Mouse (Mus musculus): ENCODE results near the gene D17Wsu92e.
A peak's percentile ranks its signal among the peaks of the same experiment; 100 is the strongest.

Gene D17Wsu92e

DNA sequence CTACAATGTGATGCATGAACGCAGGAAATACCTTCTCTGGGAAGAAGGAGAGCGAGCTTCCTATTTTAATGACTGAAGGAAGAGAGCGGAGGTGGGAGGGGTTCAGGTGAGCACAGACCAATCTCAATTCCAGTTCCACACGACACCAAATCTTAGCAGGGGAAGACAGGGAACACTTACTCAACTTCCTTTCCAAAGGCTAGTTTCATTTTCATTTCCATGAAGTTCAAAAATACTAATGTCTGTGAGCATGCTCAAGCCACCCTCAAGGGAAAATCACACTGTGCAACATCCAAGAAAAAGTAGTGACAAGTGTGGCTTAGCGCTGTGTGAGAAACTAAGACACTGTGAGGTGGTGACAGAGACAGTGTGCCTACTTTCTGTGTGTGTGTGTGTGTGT lies 30.4 kb downstream of the D17Wsu92e start:
- no peak for DNase-seq (ENCODE audit: low spot score)

DNA sequence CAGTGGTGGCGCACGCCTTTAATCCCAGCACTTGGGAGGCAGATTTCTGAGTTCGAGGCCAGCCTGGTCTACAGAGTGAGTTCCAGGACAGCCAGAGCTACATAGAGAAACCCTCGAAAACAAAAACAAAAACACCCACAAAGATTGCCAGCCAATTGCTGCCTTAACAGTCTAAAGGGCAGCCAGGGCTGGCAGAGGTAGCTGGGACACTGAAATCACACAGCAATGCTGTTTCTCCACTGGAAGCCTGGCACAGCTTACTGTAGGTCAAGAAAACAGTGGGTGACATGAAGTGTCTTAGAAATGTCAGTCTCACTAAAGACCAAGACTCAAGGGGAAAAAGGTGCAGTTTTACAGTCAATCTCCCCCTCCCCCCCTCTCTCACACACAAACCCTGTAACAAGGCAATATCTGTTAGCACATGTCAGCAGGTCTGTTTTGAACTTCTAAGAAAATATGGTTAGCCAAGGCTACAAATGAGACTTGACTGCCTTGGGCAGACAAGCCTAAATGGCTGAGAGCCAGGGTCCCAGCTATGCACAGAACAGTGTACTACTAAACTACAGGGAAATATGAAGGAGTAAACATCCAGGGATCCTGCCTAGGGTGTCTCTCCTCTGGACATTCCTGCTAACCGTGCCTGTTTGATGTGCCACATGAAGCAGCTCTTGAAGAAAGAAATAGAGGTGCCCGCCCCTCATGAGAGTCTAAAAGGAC lies 31.8 kb downstream of the D17Wsu92e start:
- DNase-seq (ENCODE audit: low spot score), result no peak

DNA sequence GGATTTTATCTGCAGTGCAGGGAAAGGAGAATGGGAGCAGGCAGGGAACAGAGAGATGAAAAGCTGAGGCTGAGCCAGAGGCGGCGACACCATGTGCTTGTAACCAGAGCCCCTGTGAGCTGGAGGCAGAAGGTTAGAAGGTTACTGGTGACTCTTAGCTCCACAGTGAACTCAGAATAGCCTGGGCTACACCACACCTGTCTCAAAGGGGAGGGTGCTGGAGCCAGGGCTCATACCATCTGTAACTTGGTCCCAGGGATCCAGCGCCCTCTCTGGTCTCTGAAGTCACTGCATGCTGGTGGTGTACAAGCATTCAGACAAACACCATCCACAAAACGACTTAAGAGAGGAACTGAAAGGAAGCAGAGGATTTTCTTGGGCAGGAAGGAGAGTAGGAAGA lies 36.9 kb downstream of the D17Wsu92e start:
- no peak for DNase-seq (ENCODE audit: low spot score)

DNA sequence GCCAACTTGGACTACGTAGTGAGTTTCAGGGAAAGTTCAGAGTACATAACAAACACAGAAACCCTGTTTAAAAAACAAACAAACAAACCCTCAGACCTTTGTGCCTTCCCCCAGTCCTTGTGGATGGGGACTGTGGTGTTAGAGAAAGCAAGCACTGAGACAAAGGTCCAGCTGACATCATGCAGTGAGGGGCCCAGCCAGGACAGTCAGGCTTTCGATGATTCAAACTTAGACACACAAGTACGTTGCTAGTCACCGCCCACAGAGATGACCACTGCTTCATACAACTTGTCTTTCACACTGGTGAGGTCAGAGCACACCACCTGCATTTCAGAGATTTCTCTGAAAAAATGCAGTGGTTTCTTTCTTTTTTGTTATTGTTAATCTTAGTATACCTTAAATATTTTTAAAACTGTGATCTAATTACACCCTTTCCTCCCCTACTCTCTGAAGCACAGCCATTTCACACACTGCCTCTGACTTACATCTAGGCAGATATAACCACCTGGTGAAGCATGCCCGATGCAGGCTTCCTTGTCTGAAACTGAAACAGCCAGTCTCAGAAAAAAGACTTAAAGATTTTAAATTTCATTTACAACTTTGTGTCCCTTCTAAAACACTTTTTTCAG lies 39.3 kb downstream of the D17Wsu92e start:
- no peak for DNase-seq (ENCODE audit: low spot score)

DNA sequence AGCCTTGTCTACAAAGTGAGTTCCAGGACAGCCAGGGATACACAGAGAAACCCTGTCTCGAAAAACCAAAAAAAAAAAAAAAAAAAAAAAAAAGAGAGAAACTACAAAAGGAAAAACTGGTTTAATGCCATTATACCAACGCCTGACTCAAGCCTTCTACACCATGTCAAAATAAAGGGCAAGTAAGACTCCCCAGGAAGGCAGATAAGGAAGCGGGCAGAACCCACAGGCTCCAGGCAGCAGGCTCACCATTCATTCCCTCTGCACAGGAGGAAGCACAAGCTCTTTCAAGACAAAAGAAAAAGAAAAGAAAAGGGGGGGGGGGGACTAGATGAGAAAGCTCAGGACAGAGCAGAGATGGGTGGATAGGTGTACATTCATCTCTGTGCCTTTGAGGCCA lies 40.7 kb downstream of the D17Wsu92e start:
- DNase-seq (ENCODE audit: low spot score), result no peak

DNA sequence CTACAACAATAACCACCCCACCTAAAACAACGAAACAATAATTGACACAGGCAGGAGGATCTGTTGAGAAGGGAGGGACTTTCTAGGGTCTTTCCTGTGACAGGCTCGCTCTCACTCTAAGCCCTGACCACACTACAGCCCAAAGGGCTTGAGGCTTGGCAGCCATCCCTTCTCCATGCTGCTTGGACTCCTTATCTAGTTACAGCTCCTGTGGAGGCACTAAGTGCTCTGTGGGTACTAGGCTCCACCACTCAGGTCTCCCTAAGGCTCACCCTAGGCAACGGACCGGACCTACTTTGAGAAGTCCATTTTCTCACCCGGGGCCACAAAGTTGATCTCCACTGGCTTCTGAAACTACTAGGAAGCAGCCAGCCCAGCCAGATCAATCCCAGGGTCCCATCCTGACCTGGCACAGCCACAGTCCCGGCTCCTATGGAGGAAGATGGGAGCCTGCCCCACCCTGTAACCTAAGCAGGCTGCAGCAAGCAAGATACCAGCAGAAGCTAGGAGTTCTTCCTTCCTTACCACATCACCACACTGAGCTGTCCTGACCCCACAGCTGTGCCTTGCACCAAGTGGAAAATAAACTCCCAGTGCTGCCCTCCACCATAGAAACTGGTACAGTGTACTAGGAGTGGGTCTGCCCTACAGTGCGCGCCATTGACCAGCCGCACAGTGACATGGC lies 41.6 kb downstream of the D17Wsu92e start:
- no peak for DNase-seq (ENCODE audit: low spot score)

DNA sequence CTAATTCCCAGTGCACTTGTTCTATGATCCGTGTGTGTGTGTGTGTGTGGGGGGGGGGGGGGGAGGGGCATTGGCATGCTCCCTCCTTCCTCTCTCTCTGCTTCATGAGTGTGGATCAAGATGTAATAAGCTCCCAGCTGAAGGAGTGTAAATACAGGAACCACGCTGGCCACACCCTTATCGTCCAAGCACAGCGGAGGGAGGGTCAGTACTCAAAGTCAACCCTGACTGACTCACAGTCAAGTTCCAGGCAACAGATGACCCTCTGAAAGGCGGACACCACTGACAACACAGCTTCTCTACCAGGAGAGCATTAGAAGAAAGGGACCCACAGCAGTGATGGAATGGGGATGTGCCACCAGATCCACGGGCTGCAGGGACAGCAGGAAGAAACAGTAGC lies 42.6 kb downstream of the D17Wsu92e start:
- no peak for DNase-seq (ENCODE audit: low spot score)

DNA sequence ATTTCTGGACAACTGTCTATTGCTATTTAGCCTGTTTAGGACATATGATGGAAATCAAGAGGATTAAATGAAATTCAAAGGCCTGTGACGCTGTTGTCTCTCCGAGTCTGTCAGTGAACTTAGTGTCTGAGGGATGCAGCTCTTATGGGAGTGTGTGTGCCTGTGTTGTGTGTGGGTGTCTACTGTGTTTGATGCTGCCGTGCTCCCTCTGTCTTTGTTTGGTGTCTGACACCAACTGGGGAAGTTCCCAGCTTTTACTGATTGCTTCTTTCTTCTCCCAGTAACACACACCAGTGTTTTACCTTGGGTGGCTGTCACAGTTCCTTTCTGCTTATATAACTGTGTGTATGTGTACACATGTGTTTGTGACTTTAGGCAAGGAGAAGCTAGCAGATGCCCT lies 46.2 kb downstream of the D17Wsu92e start:
- DNase-seq (ENCODE audit: low spot score), result no peak

DNA sequence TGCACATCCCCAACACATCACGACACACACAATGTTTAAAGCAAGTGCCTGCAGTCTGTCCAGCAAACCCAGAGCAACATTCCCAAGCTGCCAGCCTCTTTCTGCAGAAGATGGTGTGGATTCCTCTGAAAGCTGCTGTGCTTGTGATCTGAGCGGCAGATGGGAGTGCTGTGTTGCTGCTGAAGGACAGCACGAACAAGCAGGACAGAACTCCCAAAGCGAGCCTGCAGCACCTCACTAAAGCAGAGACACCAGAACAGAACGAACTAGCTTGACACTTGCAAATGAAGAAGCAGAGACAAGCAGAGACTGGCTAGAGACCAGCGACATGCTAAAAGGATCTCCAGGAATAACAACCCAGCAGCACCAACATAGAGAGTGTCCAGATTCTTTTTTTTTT lies 48.8 kb downstream of the D17Wsu92e start:
- DNase-seq (ENCODE audit: low spot score), result no peak

DNA sequence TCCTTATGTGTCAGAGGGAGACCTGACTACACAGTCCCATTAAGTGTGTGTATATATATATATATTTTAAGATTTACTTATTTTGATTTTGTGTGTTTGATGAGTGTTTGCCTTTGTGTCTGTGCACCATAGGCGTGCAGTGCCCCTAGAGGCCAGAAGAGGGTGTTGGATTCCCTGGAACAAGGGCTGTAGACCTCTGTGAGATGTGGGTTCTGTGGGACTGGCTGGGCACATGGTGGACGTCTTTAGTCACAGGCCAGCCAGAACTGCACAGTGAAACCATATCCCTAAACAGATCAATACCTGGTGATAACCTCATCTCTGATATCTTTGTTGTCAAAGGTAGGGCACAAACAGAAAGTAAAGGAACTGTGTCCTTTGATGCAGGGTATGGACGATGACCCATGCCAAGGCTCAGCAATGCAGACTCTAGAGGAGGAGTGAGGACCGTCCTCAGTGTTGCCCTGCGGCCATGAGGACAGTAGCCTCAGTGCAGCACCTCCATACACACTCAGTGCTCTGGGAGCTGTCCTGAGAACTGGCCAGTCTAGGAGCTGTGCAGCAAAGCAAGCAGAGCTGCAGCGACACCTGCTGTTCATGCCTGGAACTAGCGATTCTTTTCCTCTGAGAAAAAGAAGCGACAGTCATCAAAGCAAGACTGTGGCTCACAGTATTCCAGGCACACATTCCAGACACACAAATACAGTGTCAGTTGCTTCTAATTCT lies 51.5 kb downstream of the D17Wsu92e start:
- peak; percentile 25 for DNase-seq (ENCODE audit: low spot score)

DNA sequence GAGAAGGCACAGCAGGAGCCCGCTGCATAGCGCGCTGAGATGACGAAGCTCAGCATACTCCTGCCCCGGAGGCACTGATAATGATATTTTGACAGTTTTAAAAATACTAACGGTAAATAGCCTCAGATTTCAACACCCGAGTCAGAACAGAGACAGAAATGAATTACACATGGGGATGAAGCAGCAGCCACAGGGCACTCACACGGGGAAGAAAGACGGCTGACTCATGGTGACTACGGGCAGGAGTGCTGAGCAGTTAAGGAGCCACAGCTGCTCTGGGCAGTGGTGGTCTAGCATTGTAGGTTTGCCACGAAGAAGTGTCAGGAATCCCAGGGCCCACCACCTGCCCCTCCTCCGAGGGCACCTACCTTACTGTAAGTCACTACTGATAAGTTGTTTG lies 52.9 kb downstream of the D17Wsu92e start:
- DNase-seq (ENCODE audit: low spot score), result no peak

DNA sequence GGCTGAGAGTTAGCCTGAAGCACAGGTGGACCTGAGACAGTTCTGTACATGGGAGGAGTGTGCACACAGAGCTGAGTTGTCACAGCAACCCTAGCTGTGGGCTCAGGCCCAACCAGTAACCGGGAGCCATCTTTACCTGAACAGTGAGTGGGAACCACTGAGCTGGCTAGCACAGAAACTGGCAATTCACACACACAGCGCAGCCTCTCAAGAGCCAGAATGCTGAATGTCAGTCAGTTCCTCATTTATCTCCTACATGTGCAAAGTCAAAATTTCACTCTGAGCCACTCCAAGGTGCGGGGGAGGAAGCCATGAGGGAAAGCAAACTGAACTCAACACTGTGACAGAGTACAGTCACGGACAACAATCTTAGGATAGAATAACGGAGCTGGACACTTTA lies 53.3 kb downstream of the D17Wsu92e start:
- peak; percentile 17 for DNase-seq (ENCODE audit: low spot score)

DNA sequence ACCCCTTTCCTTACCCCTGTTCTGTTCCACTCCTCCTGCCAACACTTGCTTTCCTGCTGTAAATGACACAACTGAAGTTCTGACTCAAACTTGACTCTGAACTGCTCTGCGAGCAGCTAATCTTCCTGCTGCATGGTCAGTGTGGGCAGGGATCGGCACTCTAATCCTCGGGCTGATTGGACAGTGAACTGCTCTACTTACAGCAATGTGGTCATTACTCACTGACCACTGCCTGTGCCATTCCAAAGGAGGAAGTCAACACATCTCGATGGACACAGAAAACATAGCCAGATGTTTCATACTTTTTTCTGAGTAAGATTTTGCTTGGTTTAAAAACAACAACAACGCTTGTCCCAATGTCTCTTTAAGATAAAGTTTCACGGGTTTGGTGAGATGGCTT lies 55.4 kb downstream of the D17Wsu92e start:
- no peak for DNase-seq (ENCODE audit: low spot score)

DNA sequence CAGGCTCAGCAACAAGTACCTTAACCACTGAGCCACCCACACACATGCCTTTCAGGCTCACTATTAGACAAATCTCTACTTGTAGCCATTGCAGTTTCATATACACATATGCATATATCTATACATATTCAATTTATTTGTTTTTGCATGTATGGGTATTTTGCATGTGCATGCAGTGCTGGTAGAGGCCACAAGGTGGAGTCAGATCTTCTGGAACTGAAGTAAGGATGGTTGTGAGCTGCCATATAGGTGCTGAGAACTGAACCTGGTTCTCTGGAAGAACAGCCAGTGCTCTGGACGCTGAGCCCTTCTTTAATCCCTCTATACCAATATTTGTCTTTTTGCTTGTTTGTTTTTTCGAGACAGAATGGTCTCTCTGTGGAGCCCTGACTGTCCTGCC lies 56.0 kb downstream of the D17Wsu92e start:
- no peak for DNase-seq (ENCODE audit: low spot score)

DNA sequence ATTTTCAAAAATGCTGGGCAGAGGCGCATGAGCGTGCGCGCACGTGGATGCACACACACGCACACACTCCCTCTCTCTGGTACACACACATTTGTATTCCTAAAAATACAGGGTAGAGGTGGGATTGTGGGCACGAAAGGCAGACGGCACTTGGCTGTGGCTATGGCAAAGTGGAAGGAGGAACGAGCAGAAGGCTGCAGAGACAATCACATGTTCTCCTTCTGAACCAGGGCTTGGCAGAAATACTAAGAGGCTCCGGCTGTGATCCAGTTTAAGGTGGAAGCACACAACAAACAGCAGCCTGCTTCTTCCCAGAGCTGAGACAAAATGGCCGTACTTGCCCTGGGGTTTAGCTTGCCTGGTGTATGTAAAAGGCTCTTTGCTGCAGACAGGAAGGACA lies 57.6 kb downstream of the D17Wsu92e start:
- no peak for DNase-seq (ENCODE audit: low spot score)

DNA sequence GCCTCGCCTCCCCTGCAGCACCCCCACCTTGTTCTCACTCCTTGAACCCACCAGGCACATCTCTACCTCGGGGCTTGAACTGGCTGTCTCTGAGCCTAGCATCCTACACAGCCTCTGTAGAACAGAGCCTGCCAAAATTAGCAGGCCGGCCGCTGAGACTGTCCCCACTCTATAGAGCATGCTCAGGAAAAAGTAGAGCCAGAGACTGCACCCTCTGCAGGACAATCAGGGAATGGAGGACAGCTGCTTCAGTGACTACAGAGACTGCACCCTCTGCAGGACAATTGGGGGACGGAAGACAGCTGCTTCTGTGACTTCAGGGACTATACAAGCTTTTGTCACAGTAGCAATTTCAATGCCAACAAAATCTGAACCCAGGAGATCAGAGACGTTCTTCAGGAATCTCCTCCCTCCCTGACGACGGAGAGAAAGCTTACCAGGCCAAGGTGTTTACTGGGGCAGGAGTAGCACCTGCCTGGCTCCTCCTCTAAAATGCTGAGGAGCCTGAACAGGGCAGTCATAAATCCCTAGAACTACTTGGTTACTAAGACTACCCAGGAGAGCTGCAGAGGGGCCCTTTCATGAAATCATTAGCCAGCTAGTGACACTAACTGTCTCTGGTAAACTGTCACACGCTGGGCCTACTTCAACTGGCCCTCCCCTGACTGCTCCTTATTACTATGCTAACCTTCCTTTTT lies 58.7 kb downstream of the D17Wsu92e start:
- peak; percentile 39 for DNase-seq (ENCODE audit: low spot score)

DNA sequence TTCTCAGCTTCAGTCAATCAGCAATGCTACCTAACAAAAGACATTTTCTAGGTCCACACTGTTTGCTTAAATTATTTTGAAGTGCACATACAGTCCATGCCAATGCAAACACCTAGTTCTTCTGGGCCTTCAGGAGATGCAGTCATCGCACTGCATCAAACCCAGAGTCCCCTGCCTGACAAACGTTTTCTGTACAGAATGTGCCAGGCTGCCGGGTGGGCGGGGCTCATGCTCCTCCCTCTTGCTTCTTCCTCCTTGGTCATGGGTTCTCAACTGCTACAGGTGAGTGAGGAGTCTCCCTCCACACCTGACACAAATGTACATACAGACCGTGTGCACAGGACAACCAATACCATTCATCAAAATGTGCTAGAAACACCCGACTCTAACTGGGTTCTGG lies 60.3 kb downstream of the D17Wsu92e start:
- no peak for DNase-seq (ENCODE audit: low spot score)

DNA sequence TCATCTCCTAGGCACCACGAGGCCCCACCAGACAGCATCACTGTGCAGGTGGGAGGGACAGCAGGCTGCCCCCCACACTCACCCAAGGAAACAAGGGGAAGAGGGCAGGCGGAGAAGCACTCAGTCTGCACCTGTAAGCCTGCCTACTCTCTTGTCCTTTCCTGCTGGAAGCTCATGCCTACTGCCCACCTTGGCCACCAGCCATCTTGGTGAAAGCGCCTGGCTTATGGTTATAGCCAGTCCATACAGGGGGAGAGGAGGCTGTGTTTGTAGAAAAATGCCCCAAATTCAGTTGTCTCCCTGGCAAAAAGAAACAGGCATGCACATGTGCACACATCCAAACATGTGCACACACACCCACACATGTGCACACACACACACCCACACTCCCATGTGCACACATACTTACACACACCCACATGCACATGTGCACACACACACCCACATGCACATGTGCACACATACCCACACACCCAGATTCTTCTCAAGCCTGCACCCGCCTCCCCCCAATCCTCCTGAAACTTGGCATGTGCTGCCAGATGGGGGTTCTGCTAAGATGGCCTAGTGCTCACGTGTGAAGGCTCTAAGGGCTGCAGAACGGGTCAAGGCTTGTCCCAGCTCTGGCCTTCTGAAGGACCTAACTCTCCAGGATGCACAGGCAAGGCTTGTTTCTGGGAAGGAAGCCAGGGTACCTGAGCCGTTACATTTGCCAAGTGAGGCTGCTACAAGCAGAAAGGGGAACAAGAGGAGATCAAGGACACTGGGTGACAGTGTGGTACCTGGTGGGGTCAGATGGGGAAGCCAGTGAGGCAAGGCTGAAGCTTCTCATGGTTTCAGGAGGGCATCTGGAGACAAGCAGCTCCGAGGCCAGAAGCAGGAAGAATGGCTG lies 68.9 kb downstream of the D17Wsu92e start:
- no peak for DNase-seq (ENCODE audit: low spot score)

DNA sequence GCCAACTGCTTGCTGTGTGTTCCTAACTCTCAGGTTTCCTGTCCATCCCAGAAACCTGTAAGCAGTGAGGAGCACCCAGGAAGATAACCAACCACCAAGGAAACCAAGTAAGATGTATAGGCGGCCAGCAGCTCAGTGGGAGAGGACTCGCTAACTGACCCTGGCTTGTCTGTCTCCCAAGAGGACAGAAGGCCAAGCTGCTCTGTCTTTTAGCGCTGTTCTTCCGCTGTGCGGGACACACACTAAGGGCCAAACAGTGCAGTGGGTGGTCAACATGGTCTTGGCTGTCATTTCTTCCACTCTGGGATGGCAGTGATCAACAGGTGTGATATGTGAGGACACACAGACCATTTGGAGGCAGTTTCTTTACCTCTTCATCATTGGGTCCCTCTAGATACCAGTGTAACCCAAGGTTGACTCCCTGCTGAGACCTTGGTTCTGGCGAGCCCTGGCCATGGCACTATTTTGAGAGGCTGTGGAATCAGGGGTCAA lies 70.0 kb downstream of the D17Wsu92e start:
- DNase-seq (ENCODE audit: low spot score), result no peak

DNA sequence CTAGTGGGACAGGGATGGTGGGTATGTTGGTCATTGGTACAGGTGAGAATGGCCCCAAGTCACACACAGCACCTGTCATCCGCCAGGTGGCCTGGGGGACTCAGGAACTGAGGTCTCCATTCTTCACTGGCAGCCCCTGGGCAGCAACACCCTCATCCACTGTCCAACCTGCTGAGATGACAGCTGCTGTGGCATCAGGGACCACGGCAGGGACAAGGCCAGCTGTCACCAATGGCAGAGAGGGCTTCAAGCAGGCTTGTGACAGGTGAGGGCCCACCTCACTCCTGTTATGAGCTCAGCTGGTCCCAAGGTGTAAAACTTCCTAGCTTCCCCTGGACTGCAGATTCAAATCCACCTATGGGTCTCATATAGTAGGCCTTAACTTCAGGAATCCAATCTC lies 72.3 kb downstream of the D17Wsu92e start:
- no peak for DNase-seq (ENCODE audit: low spot score)

DNA sequence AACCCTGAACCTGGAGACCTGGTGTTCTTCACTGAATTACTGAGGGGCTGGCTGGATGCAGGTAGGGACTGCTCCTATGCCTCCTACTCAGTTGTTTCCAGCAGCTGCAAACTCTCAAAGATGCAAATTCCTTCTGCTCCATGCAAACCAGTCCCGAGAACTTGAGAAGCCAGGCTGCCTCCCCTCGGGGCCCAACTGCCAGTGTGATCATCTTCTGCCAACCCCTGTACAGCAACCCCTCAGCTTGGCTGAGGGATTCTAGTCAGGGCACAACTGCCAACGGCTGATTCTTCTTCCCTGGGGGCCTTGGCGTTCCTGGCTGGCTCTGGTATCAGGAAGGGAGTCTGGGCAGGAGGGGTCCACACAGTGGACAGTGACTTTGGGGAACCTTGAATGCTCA lies 74.0 kb downstream of the D17Wsu92e start:
- no peak for DNase-seq (ENCODE audit: low spot score)

Measured in testis, postnatal 14 days (tissue).